Mouse (Mus musculus) MEL (cell line): ENCODE data around the gene Srcin1. TPM values are rescaled to one million over a fixed set of nuclear protein-coding genes. Genes with fewer than 3 reads are reported as not detected.

Source experiments
- DNase-seq: peaks from one replicate; pipeline ENCODE4 v3.0.0; 2011; ENCODE audit warnings: low read depth, low spot score
- H3K27ac ChIP-seq: 2 replicates; pipeline ENCODE4 v1.5.1; 2012; ENCODE audit warnings: low read depth, mild to moderate bottlenecking, control low read depth, low read length, moderate library complexity; ENCODE audit not compliant: control insufficient read depth
- H3K27me3 ChIP-seq, 2 experiments: fragments of 150-350 bp in 1 of 2; sonication (generic) in 1 of 2; 2 replicates each; pipeline ENCODE4 v1.6.1; 2012; ENCODE audit warnings: low read length in 2 of 2, mild to moderate bottlenecking in 2 of 2, improper control_type of control experiment in 1 of 2, moderate library complexity in 1 of 2; ENCODE audit not compliant: insufficient read depth in 2 of 2, control insufficient read depth in 1 of 2
- H3K36me3 ChIP-seq, 2 experiments: 2 replicates each; pipeline ENCODE4 v1.6.1; 2012 to 2014; ENCODE audit warnings: low read length in 2 of 2, improper control_type of control experiment in 1 of 2, inconsistent platforms in 1 of 2, mild to moderate bottlenecking in 1 of 2; ENCODE audit not compliant: insufficient read depth in 2 of 2, control insufficient read depth in 1 of 2
- H3K4me1 ChIP-seq, 2 experiments: fragments of 150-350 bp in 1 of 2; sonication (generic) in 1 of 2; 2 replicates each; pipeline ENCODE4 v1.6.1; 2012; ENCODE audit warnings: low read length in 2 of 2, improper control_type of control experiment in 1 of 2, mild to moderate bottlenecking in 1 of 2; ENCODE audit not compliant: insufficient read depth in 2 of 2, control insufficient read depth in 1 of 2
- H3K4me3 ChIP-seq, 2 experiments: fragments of 150-350 bp in 1 of 2; sonication (generic) in 1 of 2; 2 replicates each; pipeline ENCODE4 v1.5.1; 2012; ENCODE audit warnings: low read depth in 2 of 2, low read length in 2 of 2, mild to moderate bottlenecking in 2 of 2, moderate library complexity in 2 of 2, control low read depth in 1 of 2, improper control_type of control experiment in 1 of 2; ENCODE audit not compliant: control insufficient read depth in 1 of 2, insufficient read depth in 1 of 2
- H3K79me2 ChIP-seq: 2 replicates; pipeline ENCODE4 v1.6.1; 2012; ENCODE audit warnings: mild to moderate bottlenecking, low read length, moderate library complexity; ENCODE audit not compliant: control insufficient read depth, poor library complexity, insufficient read depth
- H3K9ac ChIP-seq: 2 replicates; pipeline ENCODE4 v1.6.1; 2012; ENCODE audit warnings: low read depth, mild to moderate bottlenecking, control low read depth, low read length, moderate library complexity; ENCODE audit not compliant: control insufficient read depth, poor library complexity, severe bottlenecking
- H3K9me3 ChIP-seq: fragments of 150-350 bp; sonication (generic); replicated peaks from 2 replicates; pipeline ENCODE4 v1.6.1; 2012; ENCODE audit warnings: mild to moderate bottlenecking, low read length, improper control_type of control experiment, moderate library complexity; ENCODE audit not compliant: insufficient read depth
- CHD1 ChIP-seq: IDR thresholded peaks from 2 replicates; pipeline ENCODE4 v1.6.1; 2012; ENCODE audit warnings: low read depth, mild to moderate bottlenecking, inconsistent platforms, low read length, improper control_type of control experiment
- CTCF ChIP-seq, 3 experiments: IDR thresholded peaks in 2 of 3; conservative IDR thresholded peaks in 1 of 3; 2 replicates each; pipeline ENCODE4 v1.5.1; 2011 to 2012; ENCODE audit warnings: low read length in 3 of 3, low read depth in 2 of 3, mild to moderate bottlenecking in 2 of 3, improper control_type of control experiment in 1 of 3, inconsistent platforms in 1 of 3, mixed read lengths in 1 of 3, moderate library complexity in 1 of 3; ENCODE audit not compliant: control insufficient read depth in 1 of 3, insufficient read depth in 1 of 3, poor library complexity in 1 of 3, severe bottlenecking in 1 of 3
- GABPA ChIP-seq: IDR thresholded peaks from 2 replicates; pipeline ENCODE4 v1.6.1; 2012; ENCODE audit warnings: low read depth, mild to moderate bottlenecking, inconsistent platforms, low read length, improper control_type of control experiment, moderate library complexity
- GATA1 ChIP-seq: IDR thresholded peaks from 2 replicates; pipeline ENCODE4 v1.6.1; 2011; ENCODE audit warnings: low read depth, low read length, improper control_type of control experiment
- HCFC1 ChIP-seq: IDR thresholded peaks from 2 replicates; pipeline ENCODE4 v1.6.1; 2012; ENCODE audit warnings: low read depth, mild to moderate bottlenecking, inconsistent platforms, low read length, improper control_type of control experiment, moderate library complexity
- KAT2A ChIP-seq: conservative IDR thresholded peaks from 2 replicates; pipeline ENCODE4 v1.6.1; 2012; ENCODE audit warnings: low read depth, low read length, improper control_type of control experiment, inconsistent platforms
- MAFK ChIP-seq: IDR thresholded peaks from 2 replicates; pipeline ENCODE4 v1.6.1; 2011; ENCODE audit warnings: low read depth, mild to moderate bottlenecking, low read length, improper control_type of control experiment, borderline replicate concordance
- MXI1 ChIP-seq: IDR thresholded peaks from 2 replicates; pipeline ENCODE4 v1.6.1; 2011; ENCODE audit warnings: mild to moderate bottlenecking, low read depth, low read length, improper control_type of control experiment
- NELFE ChIP-seq: IDR thresholded peaks from 2 replicates; pipeline ENCODE4 v1.6.1; 2011; ENCODE audit warnings: low read depth, low read length, improper control_type of control experiment
- POLR2A ChIP-seq, 2 experiments: IDR thresholded peaks; 2 replicates each; pipeline ENCODE4 v1.6.1; 2011 to 2012; ENCODE audit warnings: low read length in 2 of 2, mild to moderate bottlenecking in 2 of 2, control low read depth in 1 of 2, improper control_type of control experiment in 1 of 2, low read depth in 1 of 2, moderate library complexity in 1 of 2; ENCODE audit not compliant: control insufficient read depth in 1 of 2, insufficient read depth in 1 of 2, poor library complexity in 1 of 2
- POLR2AphosphoS2 ChIP-seq: IDR thresholded peaks from 2 replicates; pipeline ENCODE4 v1.6.1; 2011; ENCODE audit warnings: low read length, improper control_type of control experiment
- TBP ChIP-seq: IDR thresholded peaks from 2 replicates; pipeline ENCODE4 v1.8.0; 2011; ENCODE audit warnings: low read depth, low read length, improper control_type of control experiment
- TCF12 ChIP-seq: IDR thresholded peaks from 2 replicates; pipeline ENCODE4 v1.6.1; 2014; ENCODE audit warnings: low read depth, mild to moderate bottlenecking, inconsistent platforms, low read length, improper control_type of control experiment, moderate library complexity
- UBTF ChIP-seq: IDR thresholded peaks from 2 replicates; pipeline ENCODE4 v1.6.1; 2012; ENCODE audit warnings: low read depth, mild to moderate bottlenecking, inconsistent platforms, low read length, improper control_type of control experiment, moderate library complexity, borderline replicate concordance; ENCODE audit not compliant: insufficient read depth
- USF2 ChIP-seq, 2 experiments: IDR thresholded peaks; 2 replicates each; pipeline ENCODE4 v1.6.1; 2011 to 2012; ENCODE audit warnings: improper control_type of control experiment in 2 of 2, low read length in 2 of 2, borderline replicate concordance in 1 of 2, inconsistent platforms in 1 of 2, low read depth in 1 of 2, mild to moderate bottlenecking in 1 of 2; ENCODE audit not compliant: insufficient read depth in 1 of 2
- ZC3H11A ChIP-seq: IDR thresholded peaks from 2 replicates; pipeline ENCODE4 v1.6.1; 2012; ENCODE audit warnings: low read depth, mild to moderate bottlenecking, inconsistent platforms, low read length, improper control_type of control experiment
- ZNF384 ChIP-seq: IDR thresholded peaks from 2 replicates; pipeline ENCODE4 v1.6.1; 2012; ENCODE audit warnings: low read depth, mild to moderate bottlenecking, inconsistent platforms, low read length, improper control_type of control experiment
- polyA plus RNA-seq, 2 experiments: library from polyadenylated mRNA; stranded (reverse) in 1 of 2; unstranded in 1 of 2; fragments of >175 nt in 1 of 2; fragments of >200 nt in 1 of 2; gene quantifications; 2 replicates each; pipeline versions ENCODE4 v1.2.1 to v1.2.4; 2012; ENCODE audit warnings: low replicate concordance in 2 of 2, low read depth in 1 of 2; ENCODE audit not compliant: insufficient read length in 2 of 2, insufficient read depth in 1 of 2, missing spikeins in 1 of 2
- total RNA-seq: library from RNA; depleted of rRNA; stranded (reverse); fragments of 300-350 nt; gene quantifications from 2 replicates; pipeline ENCODE4 v1.2.3, GENCODE M21; 2012

The Srcin1 gene
- total and polyA plus RNA-seq, 3 experiments, result 0.04 to 0.10 TPM; not detected in 1

- TF ChIP-seq HCFC1 (peak; percentile 64; the same call in 1 of the 2 replicates), TBP (0 out of 2 replicates have a peak, but pooled peaks have one; percentile 43), CTCF (IDR thresholded peaks at IDR 0.05 in 2 of 3, conservative IDR thresholded peaks at IDR 0.05 in 1 of 3; ENCODE audit: control insufficient read depth in 1 of 3, insufficient read depth in 1 of 3, low read depth in 2 of 3, low read length in 3 of 3, poor library complexity in 1 of 3, severe bottlenecking in 1 of 3) (peak; percentile 83 to 97 (median 97)), POLR2AphosphoS2 (peak; percentile 52; the same call in 1 of the 2 replicates), ZC3H11A (peak; percentile 42; the same call in 1 of the 2 replicates), CHD1 (no peak)
- TF ChIP-seq, all 39 proteins: peak for 15
Measured at GRCm38 (mm10) chr11:97531381-97532260, 44.4 kb downstream of the Srcin1 start (continued).

- H3K9ac ChIP-seq, result no peak overlapping the region
- no peaks in the 10 kb centered on the region for H3K36me3 ChIP-seq
- no peaks in the 10 kb centered on the region for H3K79me2 ChIP-seq
- DNase-seq, result no peak
- TF ChIP-seq CHD1 (no peak), MAFK (no peak), GATA1 (no peak), TCF12 (no peak), KAT2A (no peak), POLR2AphosphoS2 (no peak), NELFE (no peak), POLR2A (IDR thresholded peaks at IDR 0.05; ENCODE audit: control insufficient read depth in 1 of 2, insufficient read depth in 1 of 2, low read depth in 1 of 2, low read length in 2 of 2, poor library complexity in 1 of 2) (no peak), ZNF384 (no peak), UBTF (no peak), ZC3H11A (no peak), GABPA (no peak), USF2 (IDR thresholded peaks at IDR 0.05; ENCODE audit: borderline replicate concordance in 1 of 2, insufficient read depth in 1 of 2, low read depth in 1 of 2, low read length in 2 of 2) (no peak), MXI1 (no peak)
- peaks cover 4 to 11% of the 10 kb centered on the region in 2 experiments for H3K4me1 ChIP-seq
- H3K27ac ChIP-seq, result no peak overlapping the region
- H3K9me3 ChIP-seq, result no peaks in the 10 kb centered on the region
- no peak overlapping the region for H3K4me3 ChIP-seq
- no peaks in the 10 kb centered on the region; a peak in 2 of 4 replicates for H3K27me3 ChIP-seq
Measured at GRCm38 (mm10) chr11:97530961-97531360, 45.0 kb downstream of the Srcin1 start.
